Mouse (Mus musculus) heart, embryonic 15.5 days (tissue): ENCODE data around the gene En2. TPM values are rescaled to one million over a fixed set of nuclear protein-coding genes. Genes with fewer than 3 reads are reported as not detected.

Experiments used
- ATAC-seq: fragments of 200-750 bp; cut with Nextera tagmentation; replicated peaks from 2 replicates; pipeline ENCODE4 v1.8.0; 2017; ENCODE audit warnings: low read depth, moderate TSS enrichment; ENCODE audit not compliant: insufficient number of reproducible peaks, insufficient read depth, low FRiP score
- H3K27ac ChIP-seq: fragments of 300-500 bp; sonication (generic); 2 replicates; pipeline ENCODE4 v1.5.1; 2015; ENCODE audit warnings: mild to moderate bottlenecking, inconsistent platforms
- H3K27me3 ChIP-seq: fragments of 300-500 bp; sonication (generic); 2 replicates; pipeline ENCODE4 v1.6.1; 2015; ENCODE audit warnings: inconsistent platforms
- H3K36me3 ChIP-seq: fragments of 300-500 bp; sonication (generic); 2 replicates; pipeline ENCODE4 v1.6.1; 2015; ENCODE audit warnings: mild to moderate bottlenecking, inconsistent platforms
- H3K4me1 ChIP-seq: fragments of 300-500 bp; sonication (generic); replicated peaks from 2 replicates; pipeline ENCODE4 v1.6.1; 2015; ENCODE audit warnings: inconsistent platforms
- H3K4me2 ChIP-seq: fragments of 300-500 bp; sonication (generic); 2 replicates; pipeline ENCODE4 v1.6.1; 2015; ENCODE audit warnings: inconsistent platforms, mild to moderate bottlenecking, moderate library complexity
- H3K4me3 ChIP-seq: fragments of 300-500 bp; sonication (generic); 2 replicates; pipeline ENCODE4 v1.5.1; 2015; ENCODE audit warnings: mild to moderate bottlenecking, inconsistent platforms
- H3K9ac ChIP-seq: fragments of 300-500 bp; sonication (generic); 2 replicates; pipeline ENCODE4 v1.6.1; 2015; ENCODE audit warnings: mild to moderate bottlenecking, inconsistent platforms
- H3K9me3 ChIP-seq: fragments of 300-500 bp; sonication (generic); replicated peaks from 2 replicates; pipeline ENCODE4 v1.6.1; 2016; ENCODE audit warnings: inconsistent platforms
- WGBS: fragments of 180-500 bp; shearing (Covaris S2); methylation state at CpG from one replicate; pipeline ENCODE4 v1.1.7; 2015; ENCODE audit warnings: mixed read lengths; 5-methylcytosine and 5-hydroxymethylcytosine counted together
- polyA plus RNA-seq: library from polyadenylated mRNA; unstranded; fragments of >200 nt; fragmentation: Nextera tagmentation; extraction: Ambion mirVana; gene quantifications from 2 replicates; pipeline ENCODE4 v1.2.1, GENCODE M21; 2015

Gene En2
- polyA plus RNA-seq, 1 experiment from 2014 or later: not detected

DNA sequence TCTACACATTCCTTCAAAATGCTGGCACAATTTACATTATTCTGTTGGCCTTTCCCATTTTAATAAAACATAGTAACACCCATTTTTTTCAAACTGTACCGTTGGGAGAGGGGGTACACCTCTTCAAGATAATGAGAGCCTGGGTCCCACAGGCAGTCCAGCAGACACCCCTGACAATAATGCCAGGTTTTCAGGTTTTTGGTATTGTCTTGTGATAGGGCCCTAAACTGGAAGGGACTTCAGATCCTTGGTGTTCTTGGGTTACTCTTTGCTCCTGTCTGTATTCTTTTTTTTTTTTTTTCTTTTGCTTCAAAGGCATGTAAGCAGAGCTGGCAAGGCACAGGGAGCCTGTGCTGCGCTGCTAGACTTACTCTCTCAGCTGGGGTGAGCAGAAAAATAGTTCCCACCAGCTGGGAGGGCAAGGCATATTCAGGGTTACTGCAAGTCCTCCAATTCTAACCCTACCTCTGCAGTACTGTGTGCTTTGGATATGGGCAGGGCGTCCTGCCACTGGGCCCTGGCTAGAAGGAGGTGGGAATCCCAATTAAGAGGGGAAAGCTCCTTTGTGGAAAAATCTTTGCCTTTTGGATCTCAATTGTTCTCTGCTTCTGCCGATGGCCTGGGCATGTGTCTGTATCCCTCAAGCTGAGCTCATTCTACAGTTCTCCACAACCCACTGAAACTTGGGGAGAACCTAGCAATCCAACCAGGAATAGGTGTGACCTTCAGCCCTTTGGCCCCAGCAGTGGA is 7.6 kb downstream of the En2 start:
- Histone ChIP-seq H3K36me3 (no peaks in the 10 kb centered on the region), H3K27ac (no peak overlapping the region), H3K9me3 (no peaks in the 10 kb centered on the region), H3K9ac (no peak overlapping the region), H3K4me2 (no peak overlapping the region), H3K4me1 (peaks cover 17% of the 10 kb centered on the region), H3K27me3 (peaks cover 94% of the 10 kb centered on the region), H3K4me3 (no peak overlapping the region)
- 13% methylated on average over 4 of the region's 4 CpGs for WGBS
- no peak for ATAC-seq

DNA sequence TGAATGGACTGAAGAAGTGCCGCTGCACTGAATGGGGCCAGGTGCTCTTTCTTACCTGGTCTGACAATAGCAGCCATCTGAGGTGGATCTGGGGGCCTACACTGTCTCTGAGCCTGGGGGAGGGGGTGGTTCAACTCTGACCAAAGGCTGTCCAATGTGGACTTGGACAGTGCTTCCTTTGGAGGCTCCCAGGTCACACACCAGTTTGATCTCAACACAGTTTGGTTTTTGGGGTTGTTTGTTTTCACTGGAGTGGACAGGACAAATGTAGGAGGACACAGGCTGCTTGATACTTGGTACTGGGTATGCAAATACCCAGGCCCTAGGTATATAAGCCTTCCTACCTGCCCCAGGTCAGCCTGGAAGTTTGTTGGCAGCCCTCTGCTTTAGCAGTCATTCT is 8.2 kb downstream of the En2 start:
- WGBS: 14% methylated on average over 1 of the region's 1 CpGs
- no peak overlapping the region for H3K4me2 ChIP-seq
- peaks cover 94% of the 10 kb centered on the region for H3K27me3 ChIP-seq
- ATAC-seq: no peak
- no peaks in the 10 kb centered on the region for H3K36me3 ChIP-seq
- H3K27ac ChIP-seq: no peak overlapping the region
- no peak overlapping the region for H3K9ac ChIP-seq
- H3K4me1 ChIP-seq: peaks cover 12% of the 10 kb centered on the region
- H3K4me3 ChIP-seq: no peak overlapping the region
- H3K9me3 ChIP-seq: no peaks in the 10 kb centered on the region

DNA sequence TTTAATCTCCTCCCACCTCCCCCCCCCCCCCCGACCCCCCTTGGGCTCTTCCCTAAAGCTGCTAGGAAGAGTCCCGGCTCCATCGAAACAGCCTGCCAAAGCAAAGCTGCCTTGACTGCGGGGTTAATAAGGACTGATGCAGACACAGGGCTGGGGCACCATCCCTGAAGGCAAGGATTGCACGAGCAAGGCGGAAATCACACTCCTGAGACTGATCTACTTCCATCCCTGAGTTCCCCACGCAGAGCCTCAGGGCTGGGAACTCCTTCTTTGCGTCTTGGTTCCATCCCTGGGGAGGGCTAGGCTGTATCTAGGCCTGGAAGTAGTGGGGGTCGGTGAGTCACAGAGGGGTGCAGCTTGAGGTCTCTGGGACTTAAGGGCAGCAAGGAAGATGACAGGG is 8.6 kb downstream of the En2 start:
- Histone ChIP-seq H3K4me1 (peaks cover 10% of the 10 kb centered on the region), H3K9me3 (no peaks in the 10 kb centered on the region), H3K4me3 (no peak overlapping the region), H3K4me2 (no peak overlapping the region), H3K36me3 (no peaks in the 10 kb centered on the region), H3K9ac (no peak overlapping the region), H3K27me3 (peaks cover 94% of the 10 kb centered on the region), H3K27ac (no peak overlapping the region)
- ATAC-seq: no peak
- WGBS: 1% methylated on average over 9 of the region's 9 CpGs

DNA sequence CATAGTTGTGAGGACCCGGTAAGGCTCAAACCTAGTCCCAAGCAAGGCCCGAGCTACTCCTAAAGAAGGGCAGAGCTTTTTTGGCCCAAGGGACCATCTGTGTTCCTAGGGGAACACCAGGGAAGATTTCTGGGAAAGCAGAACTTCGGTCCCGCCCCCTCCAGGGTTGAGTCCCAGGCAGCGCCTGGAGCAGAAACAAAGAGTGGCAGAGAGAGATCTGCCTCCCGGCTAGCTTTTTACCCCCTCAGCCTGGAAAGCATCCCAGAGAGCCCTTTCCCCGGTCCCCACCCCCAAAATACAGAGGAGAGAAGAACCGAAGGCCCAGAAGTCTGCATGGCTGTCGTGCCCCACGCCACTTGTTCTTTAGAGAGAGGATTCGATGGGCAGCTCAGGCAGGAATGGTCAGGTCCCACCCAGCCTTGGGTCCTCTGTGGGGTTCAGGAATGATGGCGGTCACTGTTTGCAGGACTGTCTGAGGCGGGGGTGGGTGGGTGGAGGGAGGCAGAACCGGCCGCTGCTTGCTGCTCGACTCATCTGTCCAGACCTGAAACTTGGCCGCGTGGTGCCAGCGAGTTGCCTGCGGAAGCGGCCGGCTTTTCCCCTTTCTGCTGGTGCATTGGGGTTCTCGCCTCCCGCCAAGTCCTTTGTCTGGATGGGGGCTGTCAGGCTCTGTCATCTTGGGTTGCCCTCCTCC is 9.5 kb downstream of the En2 start:
- Histone ChIP-seq H3K4me2 (no peak overlapping the region), H3K9ac (no peak overlapping the region), H3K27ac (no peak overlapping the region), H3K4me1 (peaks cover 10% of the 10 kb centered on the region), H3K36me3 (no peaks in the 10 kb centered on the region), H3K4me3 (no peak overlapping the region), H3K27me3 (peaks cover 93% of the 10 kb centered on the region), H3K9me3 (no peaks in the 10 kb centered on the region)
- 2% methylated on average over 24 of the region's 24 CpGs for WGBS
- no peak for ATAC-seq

DNA sequence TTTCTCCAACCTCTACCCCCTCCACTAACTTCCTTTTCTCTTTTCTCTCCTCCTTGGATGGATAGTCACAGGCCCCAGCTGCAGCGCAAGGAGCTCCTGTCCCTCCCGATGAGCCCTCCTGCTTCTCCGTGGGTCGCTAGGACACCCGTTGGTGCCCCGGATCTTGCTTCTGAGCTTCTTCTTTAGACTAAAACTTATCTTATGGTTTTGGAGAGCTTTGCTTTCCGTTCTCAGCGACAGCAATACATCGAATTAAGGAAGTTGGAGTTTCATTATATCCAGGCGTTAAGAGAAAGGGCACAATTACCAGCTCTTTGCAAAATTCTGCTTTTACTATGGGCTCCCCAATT is 10.1 kb downstream of the En2 start:
- Histone ChIP-seq H3K36me3 (no peaks in the 10 kb centered on the region), H3K4me2 (no peak overlapping the region), H3K4me1 (peaks cover 10% of the 10 kb centered on the region), H3K4me3 (no peak overlapping the region), H3K27ac (no peak overlapping the region), H3K9me3 (no peaks in the 10 kb centered on the region), H3K27me3 (peaks cover 92% of the 10 kb centered on the region), H3K9ac (no peak overlapping the region)
- WGBS: 3% methylated on average over 10 of the region's 10 CpGs
- no peak for ATAC-seq

DNA sequence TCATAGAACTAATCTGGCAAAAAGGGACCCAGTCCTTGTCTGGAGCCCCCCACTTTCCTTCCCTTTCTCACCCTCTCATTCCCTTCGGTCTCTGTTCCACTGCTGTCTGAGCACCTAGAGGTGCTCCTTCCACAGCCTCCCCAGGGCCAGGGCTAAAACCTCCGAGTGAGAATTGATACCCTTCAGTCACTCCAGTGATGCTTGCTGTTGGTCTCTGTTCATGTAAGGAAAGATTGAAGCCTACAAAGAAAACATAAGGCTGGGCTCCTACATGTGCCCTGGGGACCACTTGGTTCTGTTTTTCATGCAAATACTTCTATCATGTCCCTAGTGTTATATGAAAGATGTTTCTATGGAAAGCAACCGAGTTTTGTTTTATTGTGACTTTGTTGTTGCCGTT is 10.5 kb downstream of the En2 start:
- no peaks in the 10 kb centered on the region for H3K36me3 ChIP-seq
- H3K27ac ChIP-seq: no peak overlapping the region
- H3K9ac ChIP-seq: no peak overlapping the region
- H3K4me2 ChIP-seq: no peak overlapping the region
- peaks cover 7% of the 10 kb centered on the region for H3K4me1 ChIP-seq
- peaks cover 92% of the 10 kb centered on the region for H3K27me3 ChIP-seq
- no peak for ATAC-seq
- H3K9me3 ChIP-seq: no peaks in the 10 kb centered on the region
- H3K4me3 ChIP-seq: no peak overlapping the region
- WGBS: 8% methylated on average over 4 of the region's 4 CpGs

DNA sequence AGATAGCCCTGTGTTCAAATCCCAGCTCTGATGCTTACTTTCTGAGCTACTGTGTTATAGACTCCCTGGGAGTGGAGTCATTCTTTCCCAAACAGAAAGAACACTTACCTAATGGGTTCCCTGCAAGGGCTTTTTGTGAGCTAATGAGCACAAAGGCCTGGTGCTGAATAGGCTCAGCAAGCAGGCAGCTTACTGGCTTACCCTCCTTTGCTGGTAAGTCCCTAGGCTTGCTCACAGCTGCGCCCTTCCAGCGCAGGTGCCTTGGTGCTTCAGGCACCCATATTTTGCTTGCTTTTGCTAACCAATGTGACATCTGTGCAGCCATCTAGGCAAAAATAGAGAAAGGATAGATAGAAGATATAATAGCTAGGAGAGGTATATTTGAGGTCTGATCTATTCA is 11.1 kb downstream of the En2 start:
- Histone ChIP-seq H3K4me2 (no peak overlapping the region), H3K4me3 (no peak overlapping the region), H3K27me3 (peaks cover 88% of the 10 kb centered on the region), H3K4me1 (peaks cover 6% of the 10 kb centered on the region), H3K27ac (no peak overlapping the region), H3K9ac (no peak overlapping the region), H3K36me3 (no peaks in the 10 kb centered on the region), H3K9me3 (no peaks in the 10 kb centered on the region)
- 8% methylated on average over 2 of the region's 2 CpGs for WGBS
- no peak for ATAC-seq

DNA sequence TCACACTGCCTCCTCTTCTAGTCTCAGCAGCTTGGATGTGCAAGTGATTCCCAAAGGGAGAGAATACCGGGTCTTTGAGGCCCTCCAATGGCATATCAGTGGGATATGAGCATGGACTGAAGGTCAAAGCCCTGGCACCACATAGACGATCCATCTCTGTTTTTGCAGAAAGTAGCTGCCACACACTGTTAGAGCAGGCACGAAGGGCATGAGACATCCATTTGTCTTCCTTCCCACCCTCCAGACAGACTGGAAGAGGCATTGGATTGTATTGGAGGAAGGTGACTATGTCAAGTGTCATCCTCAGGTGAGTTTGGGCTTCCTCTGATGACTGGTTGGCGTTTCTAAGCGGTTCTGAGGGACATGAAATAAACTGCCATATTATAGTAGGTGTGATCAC is 12.8 kb downstream of the En2 start:
- H3K9ac ChIP-seq: no peak overlapping the region
- H3K4me2 ChIP-seq: no peak overlapping the region
- H3K36me3 ChIP-seq: no peaks in the 10 kb centered on the region
- H3K27me3 ChIP-seq: peaks cover 84% of the 10 kb centered on the region
- no peak for ATAC-seq
- H3K9me3 ChIP-seq: no peaks in the 10 kb centered on the region
- peaks cover 6% of the 10 kb centered on the region for H3K4me1 ChIP-seq
- H3K4me3 ChIP-seq: no peak overlapping the region
- H3K27ac ChIP-seq: no peak overlapping the region
- WGBS: 32% methylated on average over 5 of the region's 5 CpGs

DNA sequence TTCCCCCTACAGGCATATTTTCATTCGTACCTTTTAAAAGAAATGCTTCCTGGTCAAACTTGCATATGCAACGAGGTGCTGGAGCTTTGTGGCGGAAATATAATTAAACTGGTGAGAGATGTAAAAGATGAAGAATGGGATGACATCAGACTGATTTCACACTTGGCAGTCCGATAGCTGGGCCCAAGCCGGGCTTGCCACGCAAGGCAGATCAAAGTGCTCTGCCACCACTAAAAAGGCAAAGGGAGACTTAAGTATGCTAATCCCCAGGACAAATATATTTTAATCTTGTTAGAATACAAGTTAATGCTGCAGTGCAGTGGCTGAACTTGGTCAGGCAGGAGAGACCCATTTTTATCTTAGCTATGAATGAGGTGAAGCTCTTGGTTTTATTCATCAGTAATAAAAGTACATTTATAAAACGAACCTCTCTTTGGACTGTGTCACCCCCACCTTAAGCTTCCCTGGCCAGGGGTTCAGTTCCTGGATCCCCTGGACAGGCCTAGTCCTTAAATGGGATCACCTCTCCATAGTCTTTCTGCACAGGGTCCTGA is 13.8 kb downstream of the En2 start:
- no peak for ATAC-seq
- Histone ChIP-seq H3K4me2 (no peak overlapping the region), H3K9ac (no peak overlapping the region), H3K36me3 (no peaks in the 10 kb centered on the region), H3K4me3 (no peak overlapping the region), H3K27ac (no peak overlapping the region), H3K9me3 (no peaks in the 10 kb centered on the region), H3K4me1 (peaks cover 6% of the 10 kb centered on the region), H3K27me3 (peaks cover 79% of the 10 kb centered on the region)
- WGBS: 57% methylated on average over 7 of the region's 7 CpGs

DNA sequence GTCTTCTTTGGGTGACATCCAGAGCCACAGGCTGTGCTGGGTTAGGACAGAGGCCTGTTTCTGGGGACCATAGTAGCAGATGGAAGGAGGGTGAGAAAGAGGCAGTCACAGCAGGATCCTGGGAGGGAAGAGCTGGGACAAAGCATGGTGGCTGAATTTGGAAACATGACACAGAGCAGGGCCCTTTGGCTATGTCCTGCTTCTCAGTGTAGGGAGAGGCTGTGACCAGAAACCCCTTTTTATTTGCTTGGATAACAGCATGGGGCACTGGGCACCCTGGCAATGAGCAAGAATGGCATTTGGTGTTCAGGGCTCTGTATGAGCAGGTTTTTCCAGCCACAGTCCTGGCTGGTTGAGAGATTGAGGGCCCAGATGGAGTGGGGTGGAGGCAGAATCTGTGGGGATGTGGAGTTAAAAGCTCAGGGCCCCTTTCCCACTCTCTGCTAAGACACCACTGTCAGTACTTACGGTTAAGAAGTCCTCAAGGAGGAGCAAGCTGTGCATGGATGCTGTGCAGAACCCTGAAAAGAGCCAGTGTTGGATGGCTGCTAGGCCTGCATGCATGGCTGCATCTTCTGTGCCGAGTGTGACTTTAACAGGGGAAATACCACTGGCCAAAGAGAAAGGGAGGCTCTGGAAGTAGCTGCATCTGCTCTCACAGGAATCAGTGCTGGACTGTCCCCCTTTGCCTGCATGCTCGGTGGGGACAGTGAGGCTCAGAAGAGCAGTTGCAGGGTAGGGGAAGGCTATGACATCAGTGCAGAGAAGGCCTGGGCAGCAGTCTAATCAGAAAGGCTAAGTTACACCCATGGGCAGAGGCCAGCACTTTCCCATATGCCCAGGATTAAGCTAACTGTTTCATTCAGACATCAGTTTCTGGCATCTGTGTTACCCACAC is 26.0 kb downstream of the En2 start:
- 47% methylated on average over 3 of the region's 3 CpGs for WGBS
- H3K36me3 ChIP-seq: no peaks in the 10 kb centered on the region
- no peaks in the 10 kb centered on the region for H3K9me3 ChIP-seq
- H3K9ac ChIP-seq: no peak overlapping the region
- no peak overlapping the region for H3K27ac ChIP-seq
- no peak for ATAC-seq
- no peak overlapping the region for H3K4me2 ChIP-seq
- H3K27me3 ChIP-seq: peaks cover 49% of the 10 kb centered on the region
- H3K4me3 ChIP-seq: no peak overlapping the region
- no peaks in the 10 kb centered on the region for H3K4me1 ChIP-seq

DNA sequence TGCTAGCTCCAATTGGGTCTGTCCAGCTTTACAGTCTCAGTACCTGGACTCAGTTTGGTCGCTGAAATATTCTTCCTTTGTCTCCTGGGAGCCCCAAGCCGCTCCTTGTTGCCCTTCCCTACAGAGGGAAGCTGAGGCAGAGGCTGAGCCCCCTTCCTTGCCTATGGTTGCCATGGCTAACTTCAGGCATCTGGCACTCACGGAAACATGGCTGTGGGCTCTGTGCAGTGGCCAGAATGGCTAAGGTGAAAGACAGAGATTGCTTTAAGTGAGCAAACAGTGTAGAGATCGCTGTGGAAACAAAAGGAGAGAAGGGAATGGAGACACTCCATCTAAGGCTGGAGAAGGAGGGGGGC is 26.6 kb downstream of the En2 start:
- H3K4me1 ChIP-seq: no peaks in the 10 kb centered on the region
- no peak overlapping the region for H3K9ac ChIP-seq
- H3K27ac ChIP-seq: no peak overlapping the region
- no peaks in the 10 kb centered on the region for H3K9me3 ChIP-seq
- H3K4me2 ChIP-seq: no peak overlapping the region
- WGBS: 58% methylated on average over 4 of the region's 4 CpGs
- no peaks in the 10 kb centered on the region for H3K36me3 ChIP-seq
- no peak for ATAC-seq
- H3K27me3 ChIP-seq: peaks cover 48% of the 10 kb centered on the region
- H3K4me3 ChIP-seq: no peak overlapping the region
